Mouse (Mus musculus) heart, embryonic 14.5 days (tissue): ENCODE data around the gene Mllt3. TPM values are rescaled to one million over a fixed set of nuclear protein-coding genes. Genes with fewer than 3 reads are reported as not detected.

Source experiments
- ATAC-seq: fragments of 200-750 bp; cut with Nextera tagmentation; 2 replicates; pipeline ENCODE4 v1.8.0; 2017; ENCODE audit warnings: low read depth, moderate TSS enrichment; ENCODE audit not compliant: insufficient number of reproducible peaks, insufficient read depth, low FRiP score
- H3K27ac ChIP-seq, 2 experiments: fragments of 200-500 bp in 1 of 2; fragments of 300-500 bp in 1 of 2; sonication (generic) in 1 of 2; replicated peaks in 1 of 2; 2 replicates each; pipeline ENCODE4 v1.5.1; 2012 to 2014; ENCODE audit warnings: low read depth in 2 of 2, low read length in 2 of 2, control low read depth in 1 of 2, mild to moderate bottlenecking in 1 of 2, mixed read lengths in 1 of 2; ENCODE audit not compliant: control insufficient read depth in 1 of 2, insufficient read depth in 1 of 2
- H3K27me3 ChIP-seq: fragments of 300-500 bp; sonication (generic); 2 replicates; pipeline ENCODE4 v1.6.1; 2014; ENCODE audit warnings: mild to moderate bottlenecking, low read length, control low read depth; ENCODE audit not compliant: control insufficient read depth, insufficient read depth
- H3K36me3 ChIP-seq: fragments of 300-500 bp; sonication (generic); 2 replicates; pipeline ENCODE4 v1.6.1; 2014; ENCODE audit warnings: mild to moderate bottlenecking, control low read depth, low read length, mixed read lengths; ENCODE audit not compliant: control insufficient read depth, insufficient read depth
- H3K4me1 ChIP-seq, 2 experiments: fragments of 200-500 bp in 1 of 2; fragments of 300-500 bp in 1 of 2; sonication (generic) in 1 of 2; 2 replicates each; pipeline ENCODE4 v1.6.1; 2012 to 2014; ENCODE audit warnings: low read length in 2 of 2, control low read depth in 1 of 2, mixed read lengths in 1 of 2; ENCODE audit not compliant: control insufficient read depth in 2 of 2, insufficient read depth in 2 of 2
- H3K4me2 ChIP-seq: fragments of 300-500 bp; sonication (generic); 2 replicates; pipeline ENCODE4 v1.6.1; 2014; ENCODE audit warnings: mild to moderate bottlenecking, low read length
- H3K4me3 ChIP-seq, 2 experiments: fragments of 200-500 bp in 1 of 2; fragments of 300-500 bp in 1 of 2; sonication (generic) in 1 of 2; 2 replicates each; pipeline ENCODE4 v1.5.1; 2012 to 2014; ENCODE audit warnings: low read length in 2 of 2, mild to moderate bottlenecking in 2 of 2, control low read depth in 1 of 2, low read depth in 1 of 2, moderate library complexity in 1 of 2; ENCODE audit not compliant: control insufficient read depth in 1 of 2, insufficient read depth in 1 of 2
- H3K9ac ChIP-seq: fragments of 300-500 bp; sonication (generic); 2 replicates; pipeline ENCODE4 v1.6.1; 2014; ENCODE audit warnings: mild to moderate bottlenecking, low read length
- H3K9me3 ChIP-seq: fragments of 300-500 bp; sonication (generic); 2 replicates; pipeline ENCODE4 v1.6.1; 2016; ENCODE audit warnings: low read length, control low read depth; ENCODE audit not compliant: control insufficient read depth
- WGBS: fragments of 180-500 bp; shearing (Covaris S2); extraction: QIAGEN DNeasy Blood & Tissue Kit; methylation state at CpG from one replicate; pipeline ENCODE4 v1.1.7; 2014; 5-methylcytosine and 5-hydroxymethylcytosine counted together
- polyA plus RNA-seq: library from polyadenylated mRNA; unstranded; fragments of >200 nt; fragmentation: Nextera tagmentation; extraction: Ambion mirVana; gene quantifications from 2 replicates; pipeline ENCODE4 v1.2.1, GENCODE M21; 2014

Mllt3 gene
- polyA plus RNA-seq, 1 experiment from 2014 or later, result 33.0 TPM

GRCm38 (mm10) chr4:87878701-87879100 lies 154.5 kb downstream of the Mllt3 start:
- no peaks in the 10 kb centered on the region for H3K4me1 ChIP-seq
- no peak overlapping the region for H3K27ac ChIP-seq
- WGBS, result 55% methylated on average over 6 of the region's 6 CpGs
- H3K9ac ChIP-seq, result no peak overlapping the region
- no peak for ATAC-seq
- H3K4me3 ChIP-seq, result no peak overlapping the region
- no peaks in the 10 kb centered on the region for H3K9me3 ChIP-seq
- no peaks in the 10 kb centered on the region for H3K27me3 ChIP-seq
- no peak overlapping the region for H3K4me2 ChIP-seq
- 0 out of 2 replicates have a peak, but pooled peaks cover 2% of the 10 kb centered on the region for H3K36me3 ChIP-seq

- H3K4me1 ChIP-seq, result no peaks in the 10 kb centered on the region
- WGBS, result 56% methylated on average over 2 of the region's 2 CpGs
Measured at GRCm38 (mm10) chr4:87870563-87870962, 162.6 kb downstream of the Mllt3 start.

GRCm38 (mm10) chr4:87866564-87866963 lies 166.6 kb downstream of the Mllt3 start:
- no peak for ATAC-seq
- Histone ChIP-seq H3K4me2 (no peak overlapping the region), H3K4me1 (no peaks in the 10 kb centered on the region), H3K9me3 (no peaks in the 10 kb centered on the region), H3K36me3 (no peaks in the 10 kb centered on the region), H3K27ac (no peak overlapping the region), H3K4me3 (no peak overlapping the region), H3K27me3 (no peaks in the 10 kb centered on the region), H3K9ac (no peak overlapping the region)
- 72% methylated on average over 3 of the region's 3 CpGs for WGBS

More at GRCm38 (mm10) chr4:87870563-87870962, 162.6 kb downstream of the Mllt3 start:
- no peak overlapping the region for H3K27ac ChIP-seq
- H3K27me3 ChIP-seq, result no peaks in the 10 kb centered on the region
- H3K9ac ChIP-seq, result no peak overlapping the region
- H3K4me3 ChIP-seq, result no peak overlapping the region
- no peak overlapping the region for H3K4me2 ChIP-seq
- H3K9me3 ChIP-seq, result no peaks in the 10 kb centered on the region
- H3K36me3 ChIP-seq, result peaks cover 4% of the 10 kb centered on the region; the same call in 1 of the 2 replicates
- ATAC-seq, result no peak

DNA sequence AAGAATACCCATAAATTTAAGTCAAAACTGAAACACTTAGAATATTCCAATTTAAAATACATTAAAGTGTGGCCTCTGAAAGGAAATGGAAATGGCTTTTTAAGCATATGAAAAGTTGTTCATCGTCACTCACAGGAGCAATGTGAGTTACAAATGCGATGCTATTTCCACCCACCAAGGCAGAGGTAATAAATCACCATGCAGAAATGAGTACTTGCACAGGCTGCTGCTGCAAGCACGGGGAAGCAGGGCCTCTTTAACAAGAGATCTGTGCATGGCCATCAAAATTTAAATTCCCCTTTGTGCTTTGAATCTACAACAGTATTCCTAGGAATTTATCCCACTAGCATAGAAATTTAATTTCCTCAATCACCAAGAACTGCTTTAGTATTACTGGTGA lies 167.3 kb downstream of the Mllt3 start:
- 73% methylated on average over 3 of the region's 3 CpGs for WGBS
- no peak overlapping the region for H3K27ac ChIP-seq

GRCm38 (mm10) chr4:87865041-87865440 lies 168.1 kb downstream of the Mllt3 start:
- no peak overlapping the region for H3K4me3 ChIP-seq
- no peaks in the 10 kb centered on the region for H3K36me3 ChIP-seq
- no peak for ATAC-seq
- WGBS, result 88% methylated on average over 3 of the region's 3 CpGs
- H3K4me1 ChIP-seq, result no peaks in the 10 kb centered on the region
- H3K9ac ChIP-seq, result no peak overlapping the region
- no peak overlapping the region for H3K27ac ChIP-seq
- H3K4me2 ChIP-seq, result no peak overlapping the region
- H3K27me3 ChIP-seq, result no peaks in the 10 kb centered on the region
- H3K9me3 ChIP-seq, result no peaks in the 10 kb centered on the region

More for the DNA sequence above, 167.3 kb downstream of the Mllt3 start:
- Histone ChIP-seq H3K4me3 (no peak overlapping the region), H3K36me3 (no peaks in the 10 kb centered on the region), H3K9me3 (no peaks in the 10 kb centered on the region), H3K4me1 (no peaks in the 10 kb centered on the region), H3K9ac (no peak overlapping the region), H3K4me2 (no peak overlapping the region), H3K27me3 (no peaks in the 10 kb centered on the region)
- no peak for ATAC-seq

DNA sequence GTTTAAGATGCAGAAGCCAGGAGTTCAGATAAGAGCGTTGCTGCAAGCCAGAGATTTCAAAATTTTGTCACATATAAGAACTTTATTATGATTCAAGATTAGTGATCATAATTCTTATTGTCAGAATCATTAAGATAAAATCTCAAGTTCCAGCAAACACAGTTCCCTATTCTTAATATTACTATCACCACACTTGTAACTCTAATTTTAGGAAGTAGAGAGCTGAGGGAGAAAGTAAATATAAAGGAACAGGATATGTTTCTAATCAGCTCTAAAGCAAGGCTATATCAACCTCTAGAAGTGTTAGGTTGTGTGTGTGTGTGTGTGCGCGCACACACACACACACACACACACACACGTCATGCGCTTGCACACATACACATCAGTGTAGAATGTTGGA lies 170.0 kb downstream of the Mllt3 start:
- no peaks in the 10 kb centered on the region for H3K4me1 ChIP-seq
- H3K4me2 ChIP-seq, result no peak overlapping the region
- no peak for ATAC-seq
- H3K36me3 ChIP-seq, result no peaks in the 10 kb centered on the region
- H3K9me3 ChIP-seq, result no peaks in the 10 kb centered on the region
- H3K27me3 ChIP-seq, result no peaks in the 10 kb centered on the region
- 87% methylated on average over 5 of the region's 5 CpGs for WGBS
- H3K9ac ChIP-seq, result no peak overlapping the region
- no peak overlapping the region for H3K4me3 ChIP-seq
- H3K27ac ChIP-seq, result no peak overlapping the region

DNA sequence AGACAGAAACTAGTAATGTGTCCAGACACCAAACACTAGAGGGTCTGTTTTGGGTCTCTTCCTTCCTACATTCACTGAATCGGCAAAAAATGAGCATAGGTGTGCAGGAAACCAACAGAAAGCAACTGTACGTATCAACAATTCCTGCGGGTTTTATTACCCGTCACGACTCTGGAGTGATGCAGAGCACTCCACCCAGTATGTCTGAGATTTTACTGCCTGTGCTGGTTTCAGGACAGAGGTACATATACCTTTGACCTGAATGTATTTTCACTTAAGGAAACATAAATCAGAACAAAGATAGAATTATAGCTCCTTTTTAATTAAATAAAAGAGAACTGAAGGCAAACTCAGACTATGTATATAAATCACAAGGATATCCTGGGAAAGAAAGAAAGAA lies 172.4 kb downstream of the Mllt3 start:
- Histone ChIP-seq H3K9me3 (no peaks in the 10 kb centered on the region), H3K9ac (no peak overlapping the region), H3K27ac (no peak overlapping the region), H3K4me3 (no peak overlapping the region), H3K4me1 (no peaks in the 10 kb centered on the region), H3K36me3 (no peaks in the 10 kb centered on the region), H3K27me3 (no peaks in the 10 kb centered on the region), H3K4me2 (no peak overlapping the region)
- 96% methylated on average over 5 of the region's 5 CpGs for WGBS
- no peak for ATAC-seq

DNA sequence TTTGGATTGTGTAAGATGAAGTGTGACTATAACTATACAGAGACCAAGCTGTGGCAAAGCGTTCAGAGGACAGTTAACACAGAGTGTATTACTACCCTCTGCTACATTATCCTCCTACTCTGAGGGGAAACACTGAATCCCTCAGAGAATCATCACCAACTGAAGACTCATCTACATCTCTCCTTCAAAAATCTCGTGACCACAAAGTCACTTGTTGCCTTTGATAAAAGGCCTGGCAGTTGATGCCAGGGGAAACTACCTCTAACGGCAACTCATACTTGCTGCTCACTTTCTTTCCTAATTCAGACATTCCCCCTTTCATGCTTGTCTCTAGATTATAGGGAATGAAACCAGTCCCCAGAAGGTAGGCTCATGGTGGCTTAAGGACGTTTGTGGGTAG lies 174.0 kb downstream of the Mllt3 start:
- no peak for ATAC-seq
- Histone ChIP-seq H3K4me1 (no peaks in the 10 kb centered on the region), H3K4me2 (no peak overlapping the region), H3K27me3 (no peaks in the 10 kb centered on the region), H3K9me3 (no peaks in the 10 kb centered on the region), H3K36me3 (no peaks in the 10 kb centered on the region), H3K27ac (no peak overlapping the region), H3K4me3 (no peak overlapping the region), H3K9ac (no peak overlapping the region)
- 53% methylated on average over 4 of the region's 4 CpGs for WGBS
